Mouse (Mus musculus) megakaryocyte, adult 5-6 weeks (primary cell): ENCODE results near the gene Hist1h4j. TPM values are rescaled to one million over a fixed set of nuclear protein-coding genes. Genes with fewer than 3 reads are reported as not detected.
"Not testable (repeated sequence)": the region's sequence is repeated elsewhere in the genome, so short reads cannot be mapped to it uniquely, and the experiment has no call there.

ENCODE experiments used
- ATAC-seq: 2 replicates; pipeline ENCODE4 v1.8.0; 2016; ENCODE audit warnings: mild to moderate bottlenecking, inconsistent platforms; ENCODE audit not compliant: poor library complexity, severe bottlenecking
- total RNA-seq, 2 experiments: library from RNA; stranded (forward) in 1 of 2; stranded (reverse) in 1 of 2; fragments of 153-499, 151-499 nt in 1 of 2; fragments of 221-1000, 200-1000 nt in 1 of 2; gene quantifications; 2 replicates each; pipeline versions ENCODE4 v1.2.3 to v1.2.4; 2015 to 2017

The Hist1h4j gene
- total RNA-seq (2015): 5.8 and 10.7 TPM in 2 replicates
- 595 and 644 TPM in 2 replicates for total RNA-seq (2017)

- peak; percentile 87 for ATAC-seq
Measured at GRCm38 (mm10) chr13:21734906-21735767, at the start of gene Hist1h4j. Gene Hist1h4j, plus strand, starts transcription at chr13:21735064.

DNA sequence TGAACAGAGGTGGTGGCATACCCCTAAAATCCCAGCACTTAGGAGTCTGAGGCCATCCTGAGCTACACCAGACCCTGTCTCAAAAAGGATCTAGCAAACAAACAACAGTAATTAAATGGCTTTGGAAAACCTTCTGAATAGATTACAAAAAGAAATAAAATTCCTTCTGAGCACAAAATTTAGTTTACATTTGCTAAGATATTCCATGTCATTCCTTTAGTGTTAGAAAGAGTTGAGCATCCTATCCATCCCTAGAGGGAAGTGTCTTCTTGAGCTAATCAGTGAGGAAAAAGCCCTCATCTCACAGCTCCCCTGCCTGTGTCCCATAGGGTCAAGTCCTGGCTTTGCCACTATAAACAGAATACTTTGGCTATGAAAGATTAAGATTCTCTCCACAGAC is 37.1 kb upstream of the Hist1h4j start, which contains the start of gene Olfr1359:
Gene Olfr1359 (plus strand): TSS at position 301 of the 400 bp plus-strand sequence.
- no peak for ATAC-seq

DNA sequence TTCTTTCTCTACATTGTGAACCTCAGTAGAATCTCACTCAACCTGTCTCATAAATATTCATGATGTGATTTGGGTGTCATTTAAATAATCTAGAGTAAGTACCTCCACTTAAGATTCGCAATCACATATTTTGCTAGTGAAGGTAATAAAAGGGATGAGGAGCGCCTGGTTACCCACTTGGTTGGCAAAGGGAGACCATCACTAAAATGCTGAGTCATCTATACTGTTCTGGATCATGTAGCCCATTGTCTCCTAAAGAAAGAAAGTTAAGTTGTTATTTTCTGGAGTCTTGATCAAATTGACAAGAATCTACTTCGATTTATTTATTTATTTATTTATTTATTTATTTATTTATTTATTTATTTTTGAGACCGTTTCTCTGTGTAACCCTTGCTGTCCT is 28.2 kb upstream of the Hist1h4j start:
- ATAC-seq: no peak

GRCm38 (mm10) chr13:21710031-21710711 is 24.7 kb upstream of the Hist1h4j start:
- ATAC-seq: peak; percentile 91

GRCm38 (mm10) chr13:21710821-21711525 is 23.9 kb upstream of the Hist1h4j start:
- peak; percentile 42 for ATAC-seq

DNA sequence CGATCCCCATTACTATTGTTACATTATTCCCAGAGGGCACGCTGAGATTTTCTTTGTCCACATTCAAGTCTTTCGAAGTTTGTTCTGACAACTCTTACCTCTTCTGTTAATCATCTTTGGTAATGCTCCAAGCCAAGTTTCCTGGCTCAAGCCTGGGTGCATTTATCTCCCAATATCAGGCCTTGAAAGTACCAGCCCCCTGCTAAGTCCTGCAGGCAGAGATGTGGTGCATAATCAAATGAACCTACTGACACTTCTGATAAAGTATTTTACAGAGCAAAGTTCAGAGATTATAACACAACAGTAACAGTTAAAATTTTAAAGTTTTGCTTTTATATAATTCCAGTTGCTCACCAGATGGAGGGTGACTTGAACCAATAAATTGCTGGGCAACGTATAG is 23.2 kb upstream of the Hist1h4j start:
- no peak for ATAC-seq

- peak; percentile 34 for ATAC-seq
Measured at GRCm38 (mm10) chr13:21714725-21715124, 20.1 kb upstream of the Hist1h4j start.

- 0 out of 2 replicates have a peak, but pooled peaks have one; percentile 6 for ATAC-seq
Measured at GRCm38 (mm10) chr13:21715131-21715863, 19.6 kb upstream of the Hist1h4j start.

DNA sequence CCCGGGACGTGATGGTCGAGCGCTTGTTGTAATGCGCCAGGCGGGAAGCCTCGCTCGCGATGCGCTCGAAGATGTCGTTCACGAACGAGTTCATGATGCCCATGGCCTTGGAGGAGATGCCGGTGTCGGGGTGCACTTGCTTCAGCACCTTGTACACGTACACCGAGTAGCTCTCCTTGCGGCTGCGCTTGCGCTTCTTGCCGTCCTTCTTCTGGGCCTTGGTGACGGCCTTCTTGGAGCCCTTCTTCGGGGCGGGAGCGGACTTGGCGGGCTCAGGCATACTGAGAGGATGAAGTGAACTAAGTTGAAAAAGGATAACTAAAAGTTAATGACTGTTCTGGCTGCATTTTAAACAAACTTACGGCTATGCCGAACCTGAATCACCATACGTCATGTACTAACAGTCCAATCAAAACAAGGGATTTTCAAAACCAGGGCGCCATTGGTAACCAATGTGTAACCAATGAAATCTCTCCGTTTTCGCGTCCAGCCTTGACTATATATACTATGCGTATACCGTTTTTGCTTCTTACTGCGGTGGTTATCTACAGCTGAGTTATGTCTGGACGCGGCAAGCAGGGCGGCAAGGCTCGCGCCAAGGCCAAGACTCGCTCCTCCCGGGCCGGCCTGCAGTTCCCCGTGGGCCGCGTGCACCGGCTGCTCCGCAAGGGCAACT is 18.9 kb upstream of the Hist1h4j start, which contains the start of the genes Hist1h2bl and Hist1h2ai:
Gene Hist1h2bl (minus strand): TSS at position 280 of the 676 bp plus-strand sequence.
Gene Hist1h2ai (plus strand): TSS at position 559 of the 676 bp plus-strand sequence.
- ATAC-seq: peak; percentile 83

GRCm38 (mm10) chr13:21716540-21717391 is 18.1 kb upstream of the Hist1h4j start:
- peak; percentile 30; the same call in 1 of the 2 replicates for ATAC-seq

- peak; percentile 38 for ATAC-seq
Measured at GRCm38 (mm10) chr13:21717397-21718357, 17.2 kb upstream of the Hist1h4j start, which contains the start of gene Hist1h3h. Gene Hist1h3h, plus strand, starts transcription at chr13:21717659.

DNA sequence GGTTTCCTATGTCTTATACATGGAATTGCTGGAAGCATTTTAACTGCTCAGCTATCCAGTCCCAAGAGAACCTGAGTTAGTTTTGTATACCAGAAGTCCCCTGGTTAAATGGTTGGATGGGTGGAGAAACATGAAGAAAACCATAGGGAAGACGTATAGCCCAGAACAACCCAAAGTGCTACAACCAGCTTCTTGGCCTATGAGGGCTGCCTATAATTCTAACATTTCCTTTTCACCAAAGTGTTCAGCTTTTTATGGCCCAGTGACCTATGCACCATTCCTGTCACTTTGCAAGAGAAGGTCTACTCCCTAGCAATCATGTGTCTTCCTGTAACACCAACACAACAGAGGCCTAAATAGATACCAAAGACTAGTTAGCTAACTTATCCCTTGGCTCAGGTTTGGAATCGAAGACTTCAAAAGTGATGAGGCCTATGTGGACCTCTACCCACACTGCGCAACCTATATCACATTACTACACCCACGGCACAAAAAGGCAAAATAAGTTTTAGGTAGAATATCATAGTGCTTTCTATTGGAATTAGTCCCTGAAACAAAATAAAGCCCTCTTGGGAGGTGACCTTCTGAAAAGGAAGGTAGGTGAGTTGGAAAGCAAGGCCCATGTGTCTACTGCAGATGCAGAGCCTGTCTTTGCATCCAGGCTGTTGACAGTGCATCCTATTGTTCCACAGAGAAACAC is 16.3 kb upstream of the Hist1h4j start:
- no peak for ATAC-seq

- ATAC-seq: not testable (repeated sequence)
Measured at GRCm38 (mm10) chr13:21721107-21721756, 13.6 kb upstream of the Hist1h4j start.

DNA sequence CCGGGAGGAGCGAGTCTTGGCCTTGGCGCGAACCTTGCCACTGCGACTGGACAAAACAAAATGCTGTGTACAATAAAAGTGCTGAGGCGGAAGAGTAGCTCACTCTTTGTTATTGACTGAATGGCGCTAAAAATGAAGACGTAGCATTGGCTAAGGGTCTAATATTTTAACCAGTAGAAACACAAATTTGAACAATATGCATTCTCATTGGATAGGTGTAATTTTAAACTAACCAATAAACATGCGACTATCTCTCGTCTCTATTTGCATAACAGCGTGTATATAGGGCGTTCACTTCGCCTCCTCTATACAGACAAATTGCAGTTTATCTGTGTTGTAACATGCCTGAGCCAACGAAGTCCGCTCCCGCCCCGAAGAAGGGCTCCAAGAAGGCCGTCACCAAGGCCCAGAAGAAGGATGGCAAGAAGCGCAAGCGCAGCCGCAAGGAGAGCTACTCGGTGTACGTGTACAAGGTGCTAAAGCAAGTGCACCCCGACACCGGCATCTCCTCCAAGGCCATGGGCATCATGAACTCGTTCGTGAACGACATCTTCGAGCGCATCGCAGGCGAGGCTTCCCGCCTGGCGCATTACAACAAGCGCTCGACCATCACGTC is 13.0 kb upstream of the Hist1h4j start, which contains the start of gene Hist1h2bm:
Gene Hist1h2bm (plus strand): TSS at position 288 of the 616 bp plus-strand sequence.
- peak; percentile 94 for ATAC-seq

DNA sequence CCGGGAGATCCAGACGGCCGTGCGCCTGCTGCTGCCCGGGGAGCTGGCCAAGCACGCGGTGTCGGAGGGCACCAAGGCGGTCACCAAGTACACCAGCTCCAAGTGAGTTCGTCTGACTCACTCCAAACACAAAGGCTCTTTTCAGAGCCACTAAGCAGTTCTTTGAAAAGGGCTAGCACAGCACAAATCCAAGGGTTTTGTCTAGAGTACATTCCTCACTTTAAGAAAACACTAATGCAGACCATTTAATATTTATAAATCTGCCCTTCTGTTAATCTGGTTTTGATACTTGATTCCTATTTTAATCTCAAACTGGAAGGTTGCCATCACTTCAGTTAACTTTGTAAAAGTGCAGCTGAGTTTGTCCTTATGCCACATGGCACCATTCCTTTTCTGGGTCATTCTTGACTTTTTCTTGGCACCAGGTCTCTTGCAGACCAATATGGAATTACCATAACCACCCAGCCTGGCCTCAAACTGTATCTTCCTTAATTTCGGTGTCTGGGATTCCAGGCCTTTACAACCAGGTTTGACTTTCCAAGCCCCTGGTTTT is 12.4 kb upstream of the Hist1h4j start:
- ATAC-seq: no peak
